Mouse (Mus musculus) embryonic facial prominence, embryonic 14.5 days (tissue): Measurements from ENCODE around the gene Utp6. TPM values are rescaled to one million over a fixed set of nuclear protein-coding genes. Genes with fewer than 3 reads are reported as not detected.
A peak's percentile ranks its signal among the peaks of the same experiment; 100 is the strongest.

Experiments used
- ATAC-seq: fragments of 200-750 bp; cut with Nextera tagmentation; 2 replicates; pipeline ENCODE4 v1.8.0; 2017; ENCODE audit warnings: low read depth, moderate number of reproducible peaks, moderate TSS enrichment
- DNase-seq: peaks from one replicate; pipeline ENCODE4 v3.0.0-alpha.2; 2015; ENCODE audit warnings: low spot score
- H3K27ac ChIP-seq: fragments of 300-500 bp; sonication (generic); replicated peaks from 2 replicates; pipeline ENCODE4 v1.5.1; 2014; ENCODE audit warnings: low read depth, mild to moderate bottlenecking, low read length, moderate library complexity
- H3K27me3 ChIP-seq: fragments of 300-500 bp; sonication (generic); replicated peaks from 2 replicates; pipeline ENCODE4 v1.6.1; 2014; ENCODE audit warnings: low read length; ENCODE audit not compliant: control insufficient read depth, insufficient read depth
- H3K36me3 ChIP-seq: fragments of 300-500 bp; sonication (generic); 2 replicates; pipeline ENCODE4 v1.6.1; 2014; ENCODE audit warnings: low read length, mixed read lengths; ENCODE audit not compliant: control insufficient read depth, insufficient read depth
- H3K4me1 ChIP-seq: fragments of 300-500 bp; sonication (generic); 2 replicates; pipeline ENCODE4 v1.6.1; 2014; ENCODE audit warnings: antibody characterized with exemption, low read length; ENCODE audit not compliant: control insufficient read depth, insufficient read depth
- H3K4me2 ChIP-seq: fragments of 300-500 bp; sonication (generic); 2 replicates; pipeline ENCODE4 v1.6.1; 2014; ENCODE audit warnings: low read depth, mild to moderate bottlenecking, low read length, moderate library complexity, mixed read lengths
- H3K4me3 ChIP-seq: fragments of 300-500 bp; sonication (generic); 2 replicates; pipeline ENCODE4 v1.5.1; 2014; ENCODE audit warnings: low read depth, mild to moderate bottlenecking, low read length
- H3K9ac ChIP-seq: fragments of 300-500 bp; sonication (generic); 2 replicates; pipeline ENCODE4 v1.6.1; 2014; ENCODE audit warnings: low read depth, mild to moderate bottlenecking, low read length, moderate library complexity, mixed read lengths
- H3K9me3 ChIP-seq: fragments of 300-500 bp; sonication (generic); 2 replicates; pipeline ENCODE4 v1.6.1; 2016; ENCODE audit warnings: low read length; ENCODE audit not compliant: control insufficient read depth
- WGBS: fragments of 180-500 bp; shearing (Covaris S2); extraction: QIAGEN DNeasy Blood & Tissue Kit; methylation state at CpG from one replicate; pipeline ENCODE4 v1.1.7; 2014; 5-methylcytosine and 5-hydroxymethylcytosine counted together
- polyA plus RNA-seq: library from polyadenylated mRNA; unstranded; fragments of >200 nt; fragmentation: Nextera tagmentation; extraction: Ambion mirVana; gene quantifications from 2 replicates; pipeline ENCODE4 v1.2.1, GENCODE M21; 2014

Utp6 gene
- polyA plus RNA-seq, 1 experiment from 2014 or later = 46.9 TPM

DNA sequence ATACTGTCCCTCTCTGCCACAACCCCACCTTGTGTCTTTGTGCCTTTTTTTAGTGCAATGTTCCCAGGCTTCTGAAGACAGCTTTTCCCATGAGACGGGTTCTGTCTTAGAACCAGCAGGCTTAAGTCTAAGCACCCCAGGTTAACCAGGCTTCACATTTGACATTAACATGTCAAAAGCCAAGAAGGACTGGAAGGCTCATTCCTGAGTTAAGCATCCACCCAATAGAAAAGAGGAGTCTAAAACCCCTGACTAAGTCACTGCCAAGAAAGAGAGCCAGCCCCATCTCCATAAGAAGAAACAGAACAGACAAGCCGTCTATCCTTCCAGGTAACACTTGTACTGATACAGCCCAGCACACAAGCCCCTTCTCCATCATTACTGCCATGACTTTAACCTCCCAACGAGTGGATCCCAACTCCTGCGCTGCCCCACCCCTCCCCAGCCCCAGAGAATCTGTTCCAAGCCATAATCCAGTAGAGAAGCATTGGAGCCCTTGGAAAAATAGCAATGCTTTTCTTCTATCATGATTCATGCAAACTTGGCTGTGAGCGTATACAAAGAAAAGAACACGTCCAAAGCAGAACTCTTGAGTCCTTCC, 59.2 kb downstream of the Utp6 start:
- H3K4me2 ChIP-seq = no peak overlapping the region
- ATAC-seq (no peak; the same call in 1 of the 2 replicates), DNase-seq (no peak)
- H3K9ac ChIP-seq = no peak overlapping the region
- H3K9me3 ChIP-seq = no peaks in the 10 kb centered on the region
- H3K27ac ChIP-seq = no peak overlapping the region
- no peak overlapping the region for H3K4me3 ChIP-seq
- no peaks in the 10 kb centered on the region for H3K27me3 ChIP-seq
- 68% methylated on average over 6 of the region's 6 CpGs for WGBS
- H3K4me1 ChIP-seq = peaks cover 2% of the 10 kb centered on the region; the same call in 1 of the 2 replicates
- H3K36me3 ChIP-seq = no peaks in the 10 kb centered on the region

DNA sequence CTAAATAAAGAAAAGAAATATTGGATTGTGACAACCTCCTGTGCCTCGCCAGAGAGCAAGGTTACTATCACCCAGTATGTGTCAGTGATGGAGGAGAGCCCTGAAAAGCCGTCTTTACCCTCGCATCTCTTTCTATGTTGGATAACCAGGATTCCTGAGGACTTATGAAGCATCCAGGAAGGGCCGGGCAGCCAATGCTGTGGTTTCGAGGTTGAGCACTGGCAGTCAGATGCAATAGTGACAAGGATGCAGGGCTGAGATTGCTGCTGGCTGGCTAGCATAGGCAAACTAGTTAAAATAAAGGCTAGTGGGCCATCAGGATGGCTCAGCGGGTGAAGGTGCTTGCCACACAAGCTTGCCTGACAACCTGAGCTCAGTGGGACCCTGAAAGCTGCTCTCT, 61.0 kb downstream of the Utp6 start:
- WGBS = 87% methylated on average over 6 of the region's 6 CpGs
- no peaks in the 10 kb centered on the region for H3K27me3 ChIP-seq
- H3K4me1 ChIP-seq = no peaks in the 10 kb centered on the region
- H3K4me3 ChIP-seq = no peak overlapping the region
- H3K9ac ChIP-seq = no peak overlapping the region
- ATAC-seq (no peak), DNase-seq (no peak)
- H3K4me2 ChIP-seq = no peak overlapping the region
- H3K36me3 ChIP-seq = no peaks in the 10 kb centered on the region
- no peak overlapping the region for H3K27ac ChIP-seq
- H3K9me3 ChIP-seq = no peaks in the 10 kb centered on the region

DNA sequence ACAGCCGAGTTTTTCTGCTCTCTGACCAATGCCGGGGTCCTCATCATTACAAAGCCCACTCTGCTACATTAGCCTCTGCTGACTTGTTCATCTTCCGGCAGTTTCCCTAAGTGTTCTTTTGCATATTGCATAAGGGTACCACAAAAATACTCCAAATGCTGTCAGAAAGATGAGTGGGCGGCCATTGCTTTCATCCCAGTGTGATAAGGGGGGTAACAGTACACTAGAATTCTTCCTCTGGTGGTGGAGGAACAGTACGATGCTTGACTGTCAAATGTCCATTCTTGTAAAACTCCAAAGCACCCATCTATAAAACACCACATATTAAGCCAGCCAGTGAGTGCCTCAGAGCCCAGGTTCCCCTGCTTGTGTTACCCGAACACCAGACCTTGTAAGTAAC, 69.9 kb downstream of the Utp6 start:
- no peak for ATAC-seq
- Histone ChIP-seq H3K4me1 (no peaks in the 10 kb centered on the region), H3K27ac (no peak overlapping the region), H3K4me3 (no peak overlapping the region), H3K9ac (no peak overlapping the region), H3K4me2 (no peak overlapping the region), H3K9me3 (no peaks in the 10 kb centered on the region), H3K36me3 (no peaks in the 10 kb centered on the region), H3K27me3 (no peaks in the 10 kb centered on the region)
- WGBS = 88% methylated on average over 6 of the region's 6 CpGs
- no peak for DNase-seq

DNA sequence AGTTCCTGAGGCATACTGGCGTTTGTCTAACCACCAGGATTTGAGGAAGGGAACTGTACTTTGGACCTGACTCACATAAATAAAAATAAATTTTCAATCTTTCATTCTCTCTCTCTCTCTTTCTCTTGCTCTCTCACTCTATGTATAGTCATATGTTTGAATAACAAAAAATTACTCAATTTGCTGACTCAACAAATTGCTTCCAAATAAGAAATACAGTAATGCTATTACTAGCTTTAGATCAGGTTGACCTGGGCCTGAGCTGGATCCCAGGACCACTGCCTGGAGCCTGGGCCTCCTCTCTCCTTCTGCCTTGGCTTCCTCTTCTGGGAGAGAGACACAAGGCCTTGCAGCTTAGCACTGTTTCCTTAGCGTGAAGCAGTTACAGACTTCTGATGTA, 71.4 kb downstream of the Utp6 start:
- 84% methylated on average over 2 of the region's 2 CpGs for WGBS
- Histone ChIP-seq H3K27me3 (no peaks in the 10 kb centered on the region), H3K4me1 (no peaks in the 10 kb centered on the region), H3K4me2 (no peak overlapping the region), H3K36me3 (no peaks in the 10 kb centered on the region), H3K9me3 (no peaks in the 10 kb centered on the region), H3K9ac (no peak overlapping the region), H3K4me3 (no peak overlapping the region), H3K27ac (no peak overlapping the region)
- ATAC-seq (no peak), DNase-seq (no peak)

DNA sequence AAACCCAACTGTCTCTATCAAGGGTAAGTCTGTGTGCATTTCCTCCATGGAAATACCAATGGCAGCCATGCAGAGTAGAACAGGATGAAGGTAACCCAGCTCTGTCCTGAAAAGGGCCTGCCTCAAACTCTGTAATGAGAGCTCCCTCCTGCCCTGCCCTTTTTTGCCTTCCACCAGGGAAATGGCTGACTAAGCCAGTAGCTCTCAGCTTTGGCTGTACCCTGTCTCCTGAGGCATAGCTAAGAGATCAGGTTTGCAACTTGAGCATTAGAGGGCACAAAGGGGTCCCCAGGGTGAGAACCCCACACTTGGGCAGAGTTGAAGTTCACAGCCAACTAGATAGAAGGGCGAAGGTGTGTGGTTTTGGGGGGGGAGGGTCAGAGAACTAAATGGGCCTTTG, 75.2 kb downstream of the Utp6 start:
- ATAC-seq = no peak
- H3K4me1 ChIP-seq = no peaks in the 10 kb centered on the region
- 67% methylated on average over 1 of the region's 1 CpGs for WGBS
- no peaks in the 10 kb centered on the region for H3K36me3 ChIP-seq
- H3K27me3 ChIP-seq = no peaks in the 10 kb centered on the region
- H3K4me3 ChIP-seq = no peak overlapping the region
- no peak overlapping the region for H3K9ac ChIP-seq
- no peak overlapping the region for H3K27ac ChIP-seq
- H3K9me3 ChIP-seq = no peaks in the 10 kb centered on the region
- no peak for DNase-seq
- H3K4me2 ChIP-seq = no peak overlapping the region

DNA sequence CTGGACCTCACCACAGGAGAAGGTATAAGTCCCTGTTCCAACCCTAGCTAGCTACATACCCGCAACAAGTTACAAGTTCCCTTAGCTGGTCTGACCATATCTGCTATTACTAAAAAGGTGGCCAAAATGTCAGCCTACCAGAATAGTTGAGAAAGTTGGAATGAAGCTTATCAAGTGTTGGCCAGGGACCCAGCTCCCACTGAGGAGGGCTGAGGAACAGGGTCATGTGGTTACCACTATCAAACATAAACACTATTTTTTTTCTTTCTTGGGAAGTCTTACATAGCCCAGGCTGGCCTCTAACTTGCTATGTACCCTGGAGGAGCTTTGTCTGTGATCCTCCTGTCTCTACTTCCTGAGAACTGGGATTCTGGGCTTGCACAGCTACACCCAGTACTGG, 75.8 kb downstream of the Utp6 start:
- 91% methylated on average over 1 of the region's 1 CpGs for WGBS
- no peaks in the 10 kb centered on the region for H3K36me3 ChIP-seq
- ATAC-seq (no peak), DNase-seq (no peak)
- H3K4me3 ChIP-seq = no peak overlapping the region
- no peaks in the 10 kb centered on the region for H3K9me3 ChIP-seq
- no peaks in the 10 kb centered on the region for H3K4me1 ChIP-seq
- no peaks in the 10 kb centered on the region for H3K27me3 ChIP-seq
- H3K9ac ChIP-seq = no peak overlapping the region
- no peak overlapping the region for H3K4me2 ChIP-seq
- no peak overlapping the region for H3K27ac ChIP-seq

DNA sequence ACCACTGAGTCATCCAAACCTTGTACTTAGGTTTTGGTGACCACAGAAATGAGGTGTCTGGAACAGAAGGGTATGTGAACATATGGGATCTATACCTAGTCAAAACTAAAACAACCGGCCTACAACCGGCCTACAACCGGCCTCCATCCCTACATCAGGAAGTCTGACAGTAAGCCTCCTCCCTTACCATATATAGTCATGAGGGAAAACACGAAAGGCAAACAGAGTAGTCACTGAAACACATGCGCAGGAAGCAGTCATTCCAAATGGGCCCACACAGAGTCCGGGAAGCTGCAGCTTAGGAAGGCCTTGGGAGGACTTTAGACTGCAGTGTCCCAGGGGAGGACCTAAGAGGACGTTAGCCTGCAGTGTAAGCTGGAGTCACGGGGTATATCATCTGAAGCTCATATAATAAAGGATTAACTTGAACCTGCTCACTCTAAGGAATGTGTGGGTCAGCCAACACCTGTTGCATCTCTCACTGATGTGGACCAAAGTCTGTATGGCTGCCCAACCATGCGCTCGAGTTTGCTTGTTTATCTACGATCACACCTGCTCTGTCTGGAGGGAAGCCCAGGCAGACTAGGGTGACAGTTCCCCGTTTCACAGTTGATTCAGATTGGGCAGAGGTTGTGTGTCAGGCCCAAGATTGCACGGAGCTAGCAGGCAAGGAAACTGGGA, 76.3 kb downstream of the Utp6 start:
- no peak overlapping the region for H3K27ac ChIP-seq
- H3K27me3 ChIP-seq = no peaks in the 10 kb centered on the region
- H3K4me2 ChIP-seq = no peak overlapping the region
- no peaks in the 10 kb centered on the region for H3K4me1 ChIP-seq
- H3K9me3 ChIP-seq = no peaks in the 10 kb centered on the region
- ATAC-seq = peak; percentile 75; the same call in 1 of the 2 replicates
- no peak overlapping the region for H3K4me3 ChIP-seq
- no peak overlapping the region for H3K9ac ChIP-seq
- 75% methylated on average over 13 of the region's 13 CpGs for WGBS
- peak; percentile 75 for DNase-seq
- H3K36me3 ChIP-seq = no peaks in the 10 kb centered on the region

DNA sequence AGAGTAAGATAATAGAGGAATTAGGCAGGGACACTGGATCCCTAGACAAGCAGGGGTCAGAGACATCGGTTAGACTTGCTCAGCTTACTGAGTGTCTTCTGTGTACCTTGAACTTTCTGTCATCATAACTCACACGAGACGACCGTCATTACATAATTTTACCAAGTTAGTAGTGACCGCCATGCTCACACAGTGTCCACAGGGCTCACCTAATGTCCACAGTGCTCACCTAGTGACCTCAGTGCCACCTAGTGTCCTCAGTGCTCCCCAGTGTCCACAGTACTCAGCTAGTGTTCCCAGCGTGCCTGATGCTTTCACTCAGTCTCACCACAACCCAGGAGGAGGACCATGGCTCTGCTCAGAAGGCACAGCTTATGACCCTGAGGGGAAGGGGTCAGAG, 77.4 kb downstream of the Utp6 start:
- Histone ChIP-seq H3K36me3 (no peaks in the 10 kb centered on the region), H3K4me1 (no peaks in the 10 kb centered on the region), H3K9me3 (no peaks in the 10 kb centered on the region), H3K27me3 (no peaks in the 10 kb centered on the region), H3K9ac (no peak overlapping the region), H3K4me2 (no peak overlapping the region), H3K27ac (no peak overlapping the region), H3K4me3 (no peak overlapping the region)
- DNase-seq = no peak
- 86% methylated on average over 6 of the region's 6 CpGs for WGBS
- no peak for ATAC-seq
